Mouse (Mus musculus): Measurements from ENCODE around the gene Wfikkn2. TPM values are rescaled to one million over a fixed set of nuclear protein-coding genes. Genes with fewer than 3 reads are reported as not detected.

Wfikkn2 gene
- polyA plus RNA-seq, 1 experiment from 2014 or later = 1.8 TPM

DNA sequence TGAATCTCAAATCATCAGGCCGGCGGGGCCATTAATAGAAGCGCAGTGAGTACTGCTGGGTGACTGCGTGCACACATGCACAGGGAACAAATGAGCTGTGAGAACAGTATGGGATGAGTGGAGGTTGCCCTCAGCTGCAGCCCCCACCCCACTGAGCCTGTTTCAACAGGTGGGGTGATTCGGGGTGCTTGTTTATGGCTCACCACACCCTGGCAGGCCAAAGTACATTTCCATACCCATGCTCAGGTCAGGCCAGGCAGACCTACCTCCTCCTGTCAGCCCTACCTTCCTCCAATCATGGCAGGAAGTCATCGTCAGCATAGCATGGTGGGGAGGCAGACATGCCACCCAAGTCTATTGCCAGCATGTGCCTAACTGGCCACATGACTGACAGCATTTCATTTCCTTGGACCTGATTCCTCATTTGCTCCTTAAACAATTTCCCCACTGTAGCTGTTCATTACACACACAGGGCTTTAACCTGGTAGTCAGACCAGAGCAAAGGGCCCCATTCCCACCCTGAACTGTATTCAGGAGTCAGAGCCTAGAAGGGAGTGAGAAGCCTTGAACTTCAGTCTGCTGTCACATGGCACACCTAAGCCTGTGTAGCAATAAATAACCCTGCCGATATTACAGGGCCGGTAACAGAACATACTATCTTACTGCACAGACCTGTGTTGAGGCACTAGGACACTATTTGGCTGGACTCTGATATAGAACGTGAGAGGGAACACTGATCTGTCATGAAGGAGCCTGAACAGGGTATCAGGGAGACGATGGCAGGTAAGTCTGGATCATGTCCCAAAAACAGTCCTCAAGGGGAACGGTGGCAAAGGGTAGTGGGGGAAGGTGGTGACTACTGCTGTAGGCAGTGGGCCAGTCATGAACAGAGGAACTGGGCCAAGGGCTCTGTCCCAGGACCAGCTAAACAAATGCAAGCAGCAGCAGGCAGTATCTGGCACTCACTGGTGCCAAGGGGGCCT is 35.7 kb upstream of the Wfikkn2 start, which contains the start of gene Gm21885:
Gene Gm21885 (plus strand): TSS at position 675 of the 983 bp plus-strand sequence.
- H3K27me3 ChIP-seq (ENCODE audit: control insufficient read depth, insufficient read depth, low read length) = no peaks in the 10 kb centered on the region
- H3K27ac ChIP-seq (ENCODE audit: low read depth, low read length) = no peak within 1 kb of the TSS
- H3K4me1 ChIP-seq (ENCODE audit: control insufficient read depth, insufficient read depth, low read length) = no peaks in the 10 kb centered on the region; the same call in 1 of the 2 replicates
- ATAC-seq (ENCODE audit: low FRiP score) (no peak), DNase-seq (ENCODE audit: low spot score, missing footprints) (no peak)
- H3K4me2 ChIP-seq = no peak within 1 kb of the TSS
- no peak within 1 kb of the TSS for H3K9ac ChIP-seq (ENCODE audit: low read length)
- 91% methylated on average over 11 of the region's 11 CpGs for WGBS
- no peaks in the 10 kb centered on the region for H3K9me3 ChIP-seq (ENCODE audit: control insufficient read depth, low read length)
- peaks cover 12% of the 10 kb centered on the region; the same call in 1 of the 2 replicates for H3K36me3 ChIP-seq (ENCODE audit: control insufficient read depth, insufficient read depth, low read length)
- H3K4me3 ChIP-seq (ENCODE audit: low read depth, low read length) = no peak within 1 kb of the TSS

DNA sequence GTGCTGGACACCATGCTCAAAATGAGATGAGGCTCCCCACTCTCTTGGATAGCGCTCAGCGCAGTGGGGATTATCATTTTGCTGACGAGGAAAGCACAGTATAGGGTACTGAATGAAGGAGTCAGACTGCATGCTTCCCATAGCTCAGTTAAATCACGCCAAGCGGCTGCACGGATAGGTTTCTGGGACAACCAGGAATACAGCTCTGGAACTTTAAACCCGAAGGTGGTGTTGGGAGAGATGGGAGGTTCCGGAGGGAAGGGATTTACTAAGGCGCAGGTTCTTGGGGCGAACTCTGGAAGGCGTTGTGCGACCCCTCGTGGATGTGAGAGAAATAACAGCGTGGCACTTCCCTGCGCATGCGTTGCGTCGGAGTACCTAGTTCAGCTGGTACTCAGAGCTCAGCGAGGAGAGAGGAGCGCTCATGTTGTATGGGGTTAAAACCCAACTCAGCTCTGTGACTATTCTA is 31.1 kb upstream of the Wfikkn2 start:
- Histone ChIP-seq H3K27ac (ENCODE audit: low read depth, low read length) (no peak overlapping the region), H3K4me3 (ENCODE audit: low read depth, low read length) (peak overlapping the region; percentile 6; the same call in 1 of the 2 replicates), H3K9ac (ENCODE audit: low read length) (peak overlapping the region; percentile 52), H3K4me2 (peak overlapping the region; percentile 45), H3K4me1 (ENCODE audit: control insufficient read depth, insufficient read depth, low read length) (peaks cover 2% of the 10 kb centered on the region), H3K36me3 (ENCODE audit: control insufficient read depth, insufficient read depth, low read length) (no peaks in the 10 kb centered on the region), H3K9me3 (ENCODE audit: control insufficient read depth, low read length) (no peaks in the 10 kb centered on the region), H3K27me3 (ENCODE audit: control insufficient read depth, insufficient read depth, low read length) (no peaks in the 10 kb centered on the region)
- ATAC-seq (ENCODE audit: low FRiP score) (peak; percentile 71), DNase-seq (ENCODE audit: low spot score, missing footprints) (peak; percentile 99)
- 5% methylated on average over 20 of the region's 20 CpGs for WGBS

DNA sequence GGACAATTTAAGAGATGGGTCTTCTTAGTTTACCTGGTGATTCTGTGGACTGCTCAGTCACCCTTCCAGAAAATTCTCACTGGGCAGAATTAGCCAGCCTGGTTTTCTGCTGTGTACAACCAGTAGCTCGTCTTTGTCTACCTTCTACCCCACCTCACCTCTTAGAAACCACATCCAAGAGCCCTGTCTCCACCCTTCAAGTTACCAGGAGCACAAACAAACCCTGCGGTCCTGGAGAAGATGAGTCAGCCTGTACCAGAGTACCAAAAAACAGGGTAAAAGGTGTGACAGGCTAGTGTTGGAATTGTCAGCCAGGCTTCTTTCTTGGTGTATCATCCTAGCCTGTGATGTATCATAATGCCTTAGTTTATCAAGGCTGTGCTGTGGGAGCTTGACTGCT is 29.9 kb upstream of the Wfikkn2 start:
- DNase-seq (ENCODE audit: low spot score, missing footprints) (no peak), ATAC-seq (ENCODE audit: low FRiP score) (no peak)
- H3K9ac ChIP-seq (ENCODE audit: low read length) = no peak overlapping the region
- no peaks in the 10 kb centered on the region for H3K27me3 ChIP-seq (ENCODE audit: control insufficient read depth, insufficient read depth, low read length)
- no peak overlapping the region for H3K4me2 ChIP-seq
- no peak overlapping the region for H3K27ac ChIP-seq (ENCODE audit: low read depth, low read length)
- no peaks in the 10 kb centered on the region for H3K9me3 ChIP-seq (ENCODE audit: control insufficient read depth, low read length)
- peaks cover 2% of the 10 kb centered on the region for H3K4me1 ChIP-seq (ENCODE audit: control insufficient read depth, insufficient read depth, low read length)
- WGBS = 92% methylated on average over 2 of the region's 2 CpGs
- H3K4me3 ChIP-seq (ENCODE audit: low read depth, low read length) = no peak overlapping the region
- H3K36me3 ChIP-seq (ENCODE audit: control insufficient read depth, insufficient read depth, low read length) = no peaks in the 10 kb centered on the region

DNA sequence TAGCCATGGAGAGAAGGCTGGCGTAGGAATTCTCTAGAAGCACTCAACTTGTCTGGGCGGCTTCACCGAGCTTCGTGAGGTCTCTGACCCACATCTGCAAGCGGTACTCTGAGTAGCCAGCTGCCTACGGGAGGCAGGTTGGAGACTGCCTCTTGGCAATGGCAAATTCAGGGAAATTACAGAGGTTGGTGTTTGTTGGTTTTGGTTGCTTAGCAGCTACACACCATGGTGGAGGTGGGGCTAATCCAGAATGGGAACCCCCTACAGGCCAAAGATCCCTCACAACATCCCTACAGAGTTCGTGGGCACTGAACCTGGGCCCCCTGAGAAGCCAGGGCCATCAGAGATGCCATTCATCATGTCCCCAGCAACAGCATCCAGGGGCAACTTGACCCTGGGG is 29.4 kb upstream of the Wfikkn2 start:
- DNase-seq (ENCODE audit: low spot score, missing footprints) (no peak), ATAC-seq (ENCODE audit: low FRiP score) (no peak)
- Histone ChIP-seq H3K27me3 (ENCODE audit: control insufficient read depth, insufficient read depth, low read length) (no peaks in the 10 kb centered on the region), H3K9me3 (ENCODE audit: control insufficient read depth, low read length) (no peaks in the 10 kb centered on the region), H3K4me2 (no peak overlapping the region), H3K9ac (ENCODE audit: low read length) (no peak overlapping the region), H3K4me3 (ENCODE audit: low read depth, low read length) (no peak overlapping the region), H3K4me1 (ENCODE audit: control insufficient read depth, insufficient read depth, low read length) (peaks cover 2% of the 10 kb centered on the region), H3K36me3 (ENCODE audit: control insufficient read depth, insufficient read depth, low read length) (no peaks in the 10 kb centered on the region), H3K27ac (ENCODE audit: low read depth, low read length) (no peak overlapping the region)
- 84% methylated on average over 7 of the region's 7 CpGs for WGBS

DNA sequence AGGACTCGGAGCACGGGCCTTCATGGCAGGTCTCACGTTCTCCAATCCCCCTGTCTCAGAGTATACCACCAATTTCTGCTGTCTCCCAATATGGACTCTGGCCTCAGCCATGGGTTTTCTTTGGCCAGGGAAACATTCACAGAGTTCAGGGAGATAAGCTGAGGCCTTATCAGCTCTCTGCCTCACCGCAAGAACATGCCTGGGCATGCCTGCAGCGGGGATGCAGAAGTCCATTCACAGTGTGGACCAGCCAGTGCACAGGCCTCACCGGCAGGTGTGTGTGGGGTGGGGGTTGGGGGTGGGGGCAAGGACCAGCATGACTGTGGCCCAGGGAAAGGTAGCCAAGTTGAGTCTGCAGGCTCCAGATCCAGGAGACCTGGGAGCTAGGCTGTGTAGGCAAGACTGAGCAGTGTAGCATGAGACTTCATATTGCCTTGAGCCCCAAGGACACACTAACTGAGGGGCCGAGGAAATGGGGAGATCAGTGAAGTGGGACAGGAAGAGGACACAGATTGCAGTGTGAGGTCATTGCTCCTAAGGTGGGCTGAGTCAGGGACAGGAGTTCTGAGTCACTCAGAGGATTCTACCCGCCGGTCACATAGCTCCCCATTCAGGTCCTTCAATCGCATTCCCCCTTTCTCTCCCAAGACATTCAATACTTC is 28.5 kb upstream of the Wfikkn2 start:
- Histone ChIP-seq H3K4me2 (no peak overlapping the region), H3K27me3 (ENCODE audit: control insufficient read depth, insufficient read depth, low read length) (no peaks in the 10 kb centered on the region), H3K4me3 (ENCODE audit: low read depth, low read length) (no peak overlapping the region), H3K9me3 (ENCODE audit: control insufficient read depth, low read length) (no peaks in the 10 kb centered on the region), H3K9ac (ENCODE audit: low read length) (no peak overlapping the region), H3K4me1 (ENCODE audit: control insufficient read depth, insufficient read depth, low read length) (peaks cover 2% of the 10 kb centered on the region), H3K36me3 (ENCODE audit: control insufficient read depth, insufficient read depth, low read length) (no peaks in the 10 kb centered on the region), H3K27ac (ENCODE audit: low read depth, low read length) (no peak overlapping the region)
- 93% methylated on average over 10 of the region's 10 CpGs for WGBS
- no peak for ATAC-seq (ENCODE audit: low FRiP score)
- DNase-seq (ENCODE audit: low spot score, missing footprints) = no peak

DNA sequence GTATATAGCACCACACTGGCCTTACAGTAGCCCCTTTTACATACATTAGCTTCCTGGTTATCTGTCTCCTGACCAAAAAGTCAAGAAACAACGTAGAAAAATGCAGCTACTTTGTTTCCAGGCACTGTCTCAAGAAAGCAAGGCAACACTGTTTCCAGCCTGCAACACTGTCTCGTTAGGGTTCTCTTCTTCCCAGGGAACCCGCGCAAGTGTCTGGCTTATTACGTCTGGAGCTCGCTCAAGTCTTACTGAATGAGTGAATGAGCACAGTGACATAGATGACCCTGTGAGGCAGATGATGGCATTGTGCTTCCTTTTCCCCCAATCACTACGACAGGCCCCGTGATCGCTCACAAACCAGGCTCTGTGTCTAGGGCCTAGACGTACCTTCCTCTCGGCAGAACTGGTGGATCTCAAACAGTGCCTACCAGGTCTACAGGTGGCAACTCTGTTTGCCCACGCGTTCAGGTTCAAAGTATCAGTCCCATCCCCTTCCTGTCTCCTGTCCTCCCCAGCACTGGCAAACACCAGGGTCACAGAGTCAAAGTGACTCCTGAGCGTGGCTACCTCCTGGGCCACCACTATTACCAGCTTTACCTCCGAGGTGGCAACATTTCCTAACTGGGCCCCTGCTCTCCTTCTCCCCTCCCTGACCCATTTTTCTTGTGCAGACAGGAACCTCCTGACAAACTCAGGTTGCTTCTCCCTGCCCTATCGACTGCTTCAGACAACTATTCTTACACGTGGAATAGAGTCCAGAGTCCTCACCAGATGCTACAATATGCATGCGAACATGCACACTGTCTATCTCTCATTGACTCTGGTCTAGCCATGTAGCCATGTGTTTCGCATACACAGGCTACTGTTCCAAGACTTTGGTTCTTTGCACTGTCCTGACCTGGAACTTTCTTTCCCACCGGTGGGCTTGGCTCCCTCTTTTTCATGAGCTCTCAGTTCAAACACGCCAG is 27.4 kb upstream of the Wfikkn2 start:
- WGBS = 92% methylated on average over 21 of the region's 21 CpGs
- no peaks in the 10 kb centered on the region for H3K9me3 ChIP-seq (ENCODE audit: control insufficient read depth, low read length)
- H3K36me3 ChIP-seq (ENCODE audit: control insufficient read depth, insufficient read depth, low read length) = no peaks in the 10 kb centered on the region
- H3K27ac ChIP-seq (ENCODE audit: low read depth, low read length) = no peak overlapping the region
- ATAC-seq (ENCODE audit: low FRiP score) = no peak
- H3K27me3 ChIP-seq (ENCODE audit: control insufficient read depth, insufficient read depth, low read length) = no peaks in the 10 kb centered on the region
- H3K9ac ChIP-seq (ENCODE audit: low read length) = no peak overlapping the region
- DNase-seq (ENCODE audit: low spot score, missing footprints) = no peak
- H3K4me2 ChIP-seq = no peak overlapping the region
- peaks cover 2% of the 10 kb centered on the region for H3K4me1 ChIP-seq (ENCODE audit: control insufficient read depth, insufficient read depth, low read length)
- H3K4me3 ChIP-seq (ENCODE audit: low read depth, low read length) = no peak overlapping the region

DNA sequence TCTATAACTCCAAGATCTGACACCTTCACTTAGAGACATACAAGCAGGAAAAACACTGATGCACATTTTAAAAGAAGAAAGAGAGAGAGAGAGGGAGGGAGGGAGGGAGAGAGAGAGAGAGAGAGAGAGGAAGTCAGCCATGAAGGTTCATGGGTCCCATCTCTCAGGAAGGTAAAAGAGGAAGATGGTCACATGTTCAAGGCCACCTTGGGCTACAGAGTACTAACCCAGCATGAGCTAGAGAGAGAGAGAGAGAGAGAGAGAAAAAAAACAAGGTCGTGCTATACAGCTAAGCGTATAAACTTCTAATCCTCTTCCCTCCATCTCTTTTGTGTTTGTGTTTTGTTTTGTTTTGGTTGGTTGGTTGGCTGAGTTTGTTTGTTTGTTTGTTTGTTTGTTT is 25.2 kb upstream of the Wfikkn2 start:
- no peak overlapping the region for H3K4me3 ChIP-seq (ENCODE audit: low read depth, low read length)
- DNase-seq (ENCODE audit: low spot score, missing footprints) (no peak), ATAC-seq (ENCODE audit: low FRiP score) (no peak)
- H3K27me3 ChIP-seq (ENCODE audit: control insufficient read depth, insufficient read depth, low read length) = no peaks in the 10 kb centered on the region
- no peak overlapping the region for H3K27ac ChIP-seq (ENCODE audit: low read depth, low read length)
- H3K9me3 ChIP-seq (ENCODE audit: control insufficient read depth, low read length) = no peaks in the 10 kb centered on the region
- peaks cover 2% of the 10 kb centered on the region; the same call in 1 of the 2 replicates for H3K4me1 ChIP-seq (ENCODE audit: control insufficient read depth, insufficient read depth, low read length)
- 91% methylated on average over 2 of the region's 2 CpGs for WGBS
- no peaks in the 10 kb centered on the region for H3K36me3 ChIP-seq (ENCODE audit: control insufficient read depth, insufficient read depth, low read length)
- H3K9ac ChIP-seq (ENCODE audit: low read length) = no peak overlapping the region
- H3K4me2 ChIP-seq = no peak overlapping the region

DNA sequence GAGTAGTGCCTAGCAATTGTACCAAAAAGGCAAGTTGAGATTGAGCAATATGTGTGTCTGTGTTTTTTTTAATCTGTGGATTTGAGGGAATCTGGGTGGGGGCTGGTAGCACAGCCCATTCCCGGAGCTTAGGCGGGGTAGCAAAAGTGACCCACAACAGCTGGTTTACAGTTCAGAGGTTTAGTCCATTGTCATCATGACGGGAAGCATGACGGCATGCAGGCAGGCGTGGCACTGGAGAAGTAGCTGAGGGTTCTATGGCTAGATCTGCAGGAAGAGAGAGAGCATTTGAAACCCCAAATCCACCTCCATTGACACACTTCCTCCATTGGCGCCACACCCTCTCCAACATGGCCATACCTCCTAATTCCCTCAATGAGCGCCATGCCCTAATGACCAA is 24.1 kb upstream of the Wfikkn2 start:
- DNase-seq (ENCODE audit: low spot score, missing footprints) (no peak), ATAC-seq (ENCODE audit: low FRiP score) (no peak)
- H3K9me3 ChIP-seq (ENCODE audit: control insufficient read depth, low read length) = no peaks in the 10 kb centered on the region
- no peak overlapping the region for H3K4me2 ChIP-seq
- no peak overlapping the region for H3K27ac ChIP-seq (ENCODE audit: low read depth, low read length)
- no peaks in the 10 kb centered on the region for H3K27me3 ChIP-seq (ENCODE audit: control insufficient read depth, insufficient read depth, low read length)
- H3K4me3 ChIP-seq (ENCODE audit: low read depth, low read length) = no peak overlapping the region
- no peaks in the 10 kb centered on the region for H3K36me3 ChIP-seq (ENCODE audit: control insufficient read depth, insufficient read depth, low read length)
- H3K4me1 ChIP-seq (ENCODE audit: control insufficient read depth, insufficient read depth, low read length) = peaks cover 2% of the 10 kb centered on the region; the same call in 1 of the 2 replicates
- no peak overlapping the region for H3K9ac ChIP-seq (ENCODE audit: low read length)
- 92% methylated on average over 7 of the region's 7 CpGs for WGBS

Data from midbrain, embryonic 11.5 days (tissue).